Mouse (Mus musculus) myocyte (in vitro differentiated cells): Measurements from ENCODE around the gene Abcg2. TPM values are rescaled to one million over a fixed set of nuclear protein-coding genes. Genes with fewer than 3 reads are reported as not detected.
A peak's percentile ranks its signal among the peaks of the same experiment; 100 is the strongest.
"Not testable (repeated sequence)": the region's sequence is repeated elsewhere in the genome, so short reads cannot be mapped to it uniquely, and the experiment has no call there.

Source experiments
- H3K27me3 ChIP-seq: one replicate; pipeline ENCODE4 v1.6.1; 2011; ENCODE audit not compliant: control insufficient read depth, insufficient read depth, insufficient read length
- H3K36me3 ChIP-seq: one replicate; pipeline ENCODE4 v1.6.1; 2011; ENCODE audit not compliant: control insufficient read depth, insufficient read depth
- H3K4me2 ChIP-seq: one replicate; pipeline ENCODE4 v1.6.1; 2011; ENCODE audit warnings: low read depth, control low read depth
- H3K4me3 ChIP-seq: one replicate; pipeline ENCODE4 v1.5.1; 2011; ENCODE audit warnings: mild to moderate bottlenecking, control low read depth, moderate library complexity
- H3K79me2 ChIP-seq: one replicate; pipeline ENCODE4 v1.6.1; 2011; ENCODE audit not compliant: control insufficient read depth, insufficient read depth
- H3ac ChIP-seq: one replicate; pipeline ENCODE4 v1.6.1; 2011; ENCODE audit not compliant: control insufficient read depth, insufficient read length
- CEBPB ChIP-seq: IDR thresholded peaks from 2 replicates; pipeline ENCODE4 v1.6.1; 2011; ENCODE audit warnings: mild to moderate bottlenecking, moderate library complexity; ENCODE audit not compliant: poor library complexity, insufficient read depth, severe bottlenecking
- E2F4 ChIP-seq: IDR thresholded peaks from one replicate; pipeline ENCODE4 v1.6.1; 2011; ENCODE audit warnings: mild to moderate bottlenecking, control low read depth, moderate library complexity; ENCODE audit not compliant: insufficient read depth
- MAX ChIP-seq: IDR thresholded peaks from one replicate; pipeline ENCODE4 v1.6.1; 2011; ENCODE audit warnings: low read depth, mild to moderate bottlenecking, control low read depth
- MYOD1 ChIP-seq, 3 experiments: IDR thresholded peaks; one replicate each; pipeline ENCODE4 v1.6.1; 2011; ENCODE audit warnings: control low read depth in 2 of 3, low read depth in 2 of 3, mild to moderate bottlenecking in 2 of 3, moderate library complexity in 1 of 3; ENCODE audit not compliant: insufficient read length in 2 of 3, control insufficient read depth in 1 of 3
- MYOG ChIP-seq, 3 experiments: IDR thresholded peaks; one replicate each; pipeline ENCODE4 v1.6.1; 2011; ENCODE audit warnings: control low read depth in 2 of 3, low read depth in 2 of 3, mild to moderate bottlenecking in 2 of 3; ENCODE audit not compliant: insufficient read length in 2 of 3, control insufficient read depth in 1 of 3, insufficient read depth in 1 of 3
- POLR2A ChIP-seq: IDR thresholded peaks from one replicate; pipeline ENCODE4 v1.6.1; 2011; ENCODE audit warnings: low read depth, mild to moderate bottlenecking, control low read depth, moderate library complexity; ENCODE audit not compliant: insufficient read length
- POLR2AphosphoS2 ChIP-seq: IDR thresholded peaks from one replicate; pipeline ENCODE4 v1.6.1; 2011; ENCODE audit warnings: low read depth, control low read depth; ENCODE audit not compliant: insufficient read length
- REST ChIP-seq: IDR thresholded peaks from one replicate; pipeline ENCODE4 v1.6.1; 2011; ENCODE audit warnings: mild to moderate bottlenecking, control low read depth, moderate library complexity; ENCODE audit not compliant: insufficient read depth, insufficient read length
- SRF ChIP-seq: IDR thresholded peaks from one replicate; pipeline ENCODE4 v1.6.1; 2011; ENCODE audit warnings: low read depth; ENCODE audit not compliant: control insufficient read depth, insufficient read length
- TCF12 ChIP-seq: IDR thresholded peaks from one replicate; pipeline ENCODE4 v1.6.1; 2011; ENCODE audit warnings: mild to moderate bottlenecking, control low read depth; ENCODE audit not compliant: poor library complexity, insufficient read depth, severe bottlenecking
- TCF3 ChIP-seq: IDR thresholded peaks from one replicate; pipeline ENCODE4 v1.6.1; 2011; ENCODE audit warnings: low read depth, control low read depth; ENCODE audit not compliant: insufficient read length
- USF1 ChIP-seq: IDR thresholded peaks from one replicate; pipeline ENCODE4 v1.6.1; 2011; ENCODE audit warnings: low read depth, mild to moderate bottlenecking, control low read depth, moderate library complexity
- polyA plus RNA-seq: library from polyadenylated mRNA; unstranded; fragments of >200 nt; fragmentation: generic; extraction: Trizol; gene quantifications from one replicate; pipeline ENCODE4 v1.2.1, GENCODE M21; 2012; ENCODE audit warnings: missing spikeins

Abcg2 gene
- polyA plus RNA-seq, 1 experiment = 25.0 TPM

- TF ChIP-seq USF1 (no peak), MAX (no peak), MYOG (IDR thresholded peaks at IDR 0.05; ENCODE audit: control insufficient read depth in 1 of 3, insufficient read depth in 1 of 3, insufficient read length in 2 of 3, low read depth in 2 of 3) (peak in 2 of 3 experiments; percentile 57 to 60), POLR2A (peak; percentile 19), MYOD1 (IDR thresholded peaks at IDR 0.05; ENCODE audit: control insufficient read depth in 1 of 3, insufficient read length in 2 of 3, low read depth in 2 of 3) (peak; percentile 28 to 86 (median 75)), TCF12 (peak; percentile 30)
- H3K4me3 ChIP-seq = peak overlapping the region; percentile 31
- peaks cover 10% of the 10 kb centered on the region for H3K79me2 ChIP-seq
- no peak overlapping the region for H3ac ChIP-seq
- peak overlapping the region; percentile 84 for H3K4me2 ChIP-seq
- no peaks in the 10 kb centered on the region for H3K36me3 ChIP-seq
- no peaks in the 10 kb centered on the region for H3K27me3 ChIP-seq
These were observed 12.0 kb downstream of the Abcg2 start for GRCm38 (mm10) chr6:58596294-58596653.

GRCm38 (mm10) chr6:58602119-58602518, 17.8 kb downstream of the Abcg2 start:
- not testable (repeated sequence) for H3K36me3 ChIP-seq

GRCm38 (mm10) chr6:58602991-58603390, 18.7 kb downstream of the Abcg2 start:
- not testable (repeated sequence) for H3ac ChIP-seq, H3K27me3 ChIP-seq, H3K4me3 ChIP-seq, H3K36me3 ChIP-seq, H3K79me2 ChIP-seq
- H3K4me2 ChIP-seq = peak overlapping the region; percentile 37

More at GRCm38 (mm10) chr6:58602119-58602518, 17.8 kb downstream of the Abcg2 start:
- H3ac ChIP-seq, H3K27me3 ChIP-seq, H3K79me2 ChIP-seq, H3K4me3 ChIP-seq: not testable (repeated sequence)
- peak overlapping the region; percentile 37 for H3K4me2 ChIP-seq

- H3ac ChIP-seq = not testable (repeated sequence)
These were observed 19.3 kb downstream of the Abcg2 start for GRCm38 (mm10) chr6:58603485-58604090.

GRCm38 (mm10) chr6:58606642-58607041, 22.3 kb downstream of the Abcg2 start:
- no peak overlapping the region for H3K4me3 ChIP-seq
- TF ChIP-seq TCF3 = no peak
- TF ChIP-seq POLR2A = no peak
- H3K4me2 ChIP-seq = no peak overlapping the region
- H3K79me2 ChIP-seq = peaks cover 3% of the 10 kb centered on the region
- no peaks in the 10 kb centered on the region for H3K27me3 ChIP-seq
- no peaks in the 10 kb centered on the region for H3K36me3 ChIP-seq
- H3ac ChIP-seq = no peak overlapping the region

More at GRCm38 (mm10) chr6:58603485-58604090, 19.3 kb downstream of the Abcg2 start:
- H3K4me2 ChIP-seq, H3K27me3 ChIP-seq, H3K4me3 ChIP-seq, H3K36me3 ChIP-seq, H3K79me2 ChIP-seq: not testable (repeated sequence)

- H3K4me3 ChIP-seq = no peak overlapping the region
- peaks cover 3% of the 10 kb centered on the region for H3K79me2 ChIP-seq
- no peak overlapping the region for H3K4me2 ChIP-seq
- TF ChIP-seq POLR2A (no peak), MAX (no peak), USF1 (no peak), TCF12 (no peak), REST (no peak), CEBPB (no peak), POLR2AphosphoS2 (no peak), MYOD1 (IDR thresholded peaks at IDR 0.05; ENCODE audit: control insufficient read depth in 1 of 3, insufficient read length in 2 of 3, low read depth in 2 of 3) (no peak), SRF (no peak), MYOG (IDR thresholded peaks at IDR 0.05; ENCODE audit: control insufficient read depth in 1 of 3, insufficient read depth in 1 of 3, insufficient read length in 2 of 3, low read depth in 2 of 3) (no peak), E2F4 (no peak), TCF3 (no peak)
- H3K36me3 ChIP-seq = no peaks in the 10 kb centered on the region
- no peak overlapping the region for H3ac ChIP-seq
- no peaks in the 10 kb centered on the region for H3K27me3 ChIP-seq
These were observed 24.1 kb downstream of the Abcg2 start for GRCm38 (mm10) chr6:58608422-58608821.
